Comparison of ENCODE assay signal across 10 mouse cellular contexts in the genomic region with DNA sequence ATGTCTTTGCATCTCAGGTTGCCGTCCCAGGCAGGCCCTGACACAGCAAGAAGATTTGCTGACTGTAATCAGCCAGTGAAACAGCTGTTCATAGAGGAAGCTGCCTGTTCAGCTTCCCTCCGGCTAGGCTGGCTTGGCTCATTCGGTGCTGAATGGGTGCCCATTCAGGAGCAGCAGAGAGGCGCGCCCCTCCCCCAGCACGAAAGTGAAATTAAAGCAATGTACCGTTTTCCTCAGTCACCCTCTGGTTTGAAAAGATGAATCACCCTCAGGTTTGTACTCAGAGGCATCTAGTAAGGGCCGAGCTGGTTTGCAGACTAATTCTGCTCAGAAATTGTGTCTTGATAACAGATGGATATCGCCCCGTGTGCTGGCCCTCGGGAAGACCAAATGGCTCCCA.
DNase-seq lines count a peak whose midpoint lies in the region; ATAC-seq lines count a peak whose summit lies in the region.
"Had no signal": no experiment of that assay in that cellular context is flagged by ENCODE, and none has a peak within 500 bp of the region (broad histone marks: within the 10 kb centered on the region; RNA-seq: fewer than 3 reads in every experiment).

No protein-coding gene starts in this region.

- no peak overlapping the region for H3K9ac ChIP-seq in forebrain, embryonic 14.5 days (ENCODE audit: low read length)
- no peak overlapping the region for H3K9ac ChIP-seq in forebrain, embryonic 11.5 days (ENCODE audit: low read length)
- no peak overlapping the region for H3K9ac ChIP-seq in intestine, embryonic 15.5 days
- H3K9ac ChIP-seq: midbrain, embryonic 12.5 days had no signal

- H3K36me3 ChIP-seq in forebrain, embryonic 14.5 days (ENCODE audit: control insufficient read depth, insufficient read depth, low read length): no peaks in the 10 kb centered on the region
- H3K36me3 ChIP-seq in forebrain, embryonic 11.5 days (ENCODE audit: control insufficient read depth, insufficient read depth, low read length): no peaks in the 10 kb centered on the region
- no peaks in the 10 kb centered on the region for H3K36me3 ChIP-seq in intestine, embryonic 15.5 days
- H3K36me3 ChIP-seq: midbrain, embryonic 12.5 days had no signal

- no peaks in the 10 kb centered on the region for H3K4me1 ChIP-seq in forebrain, embryonic 14.5 days (ENCODE audit: control insufficient read depth, insufficient read depth, low read length)
- H3K4me1 ChIP-seq in forebrain, embryonic 11.5 days (replicated peaks; ENCODE audit: control insufficient read depth, insufficient read depth, low read length): no peaks in the 10 kb centered on the region
- H3K4me1 ChIP-seq in intestine, embryonic 15.5 days (replicated peaks): no peaks in the 10 kb centered on the region
- H3K4me1 ChIP-seq: midbrain, embryonic 12.5 days had no signal

- peaks cover 7% of the 10 kb centered on the region; the same call in 1 of the 2 replicates for H3K9me3 ChIP-seq in forebrain, embryonic 14.5 days (replicated peaks; ENCODE audit: control insufficient read depth, low read length)
- no peaks in the 10 kb centered on the region for H3K9me3 ChIP-seq in forebrain, embryonic 11.5 days (ENCODE audit: control insufficient read depth, low read length)
- 0 out of 2 replicates have a peak, but pooled peaks cover 2% of the 10 kb centered on the region for H3K9me3 ChIP-seq in intestine, embryonic 15.5 days

- H3K4me3 ChIP-seq in forebrain, embryonic 14.5 days (ENCODE audit: low read depth, low read length): no peak overlapping the region
- H3K4me3 ChIP-seq in forebrain, embryonic 11.5 days (ENCODE audit: low read depth, low read length): no peak overlapping the region
- no peak overlapping the region for H3K4me3 ChIP-seq in intestine, embryonic 15.5 days (replicated peaks)
- H3K4me3 ChIP-seq: erythroblast, embryonic 14.5 days; midbrain, embryonic 12.5 days had no signal

- no peak overlapping the region for H3K4me2 ChIP-seq in forebrain, embryonic 14.5 days (ENCODE audit: low read length)
- H3K4me2 ChIP-seq in forebrain, embryonic 11.5 days (ENCODE audit: low read depth, low read length, severe bottlenecking): no peak overlapping the region
- H3K4me2 ChIP-seq in intestine, embryonic 15.5 days (replicated peaks): no peak overlapping the region
- H3K4me2 ChIP-seq: midbrain, embryonic 12.5 days had no signal

- no peak overlapping the region for H3K27ac ChIP-seq in forebrain, embryonic 14.5 days (ENCODE audit: low read depth, low read length)
- H3K27ac ChIP-seq in forebrain, embryonic 11.5 days (ENCODE audit: low read depth, low read length): no peak overlapping the region
- no peak overlapping the region for H3K27ac ChIP-seq in intestine, embryonic 15.5 days
- H3K27ac ChIP-seq: midbrain, embryonic 12.5 days had no signal

- peak; percentile 29 for DNase-seq in forebrain, embryonic 14.5 days (ENCODE audit: low spot score)
- DNase-seq in forebrain, embryonic 11.5 days (ENCODE audit: low spot score): no peak
- DNase-seq in CD4-positive, CD25-positive, alpha-beta regulatory T cell, adult 2 months (ENCODE audit: low read depth, low spot score): peak; percentile 33
- peak; percentile 75 to 78 for DNase-seq in cerebellum, postnatal 14 days
- DNase-seq in heart, adult 9 months (ENCODE audit: low spot score in 2 of 2): peak; percentile 25 to 44
- DNase-seq in layer of hippocampus, adult 9-10 months (ENCODE audit: low spot score): peak; percentile 11
- peak; percentile 14 for DNase-seq in retina, embryonic 14.5 days (ENCODE audit: low spot score)

- 63% methylated on average over 11 of the region's 11 CpGs for WGBS in forebrain, embryonic 14.5 days
- 65% methylated on average over 11 of the region's 11 CpGs for WGBS in forebrain, embryonic 11.5 days
- WGBS in intestine, embryonic 15.5 days: 54% methylated on average over 11 of the region's 11 CpGs

- H3K27me3 ChIP-seq in forebrain, embryonic 14.5 days (replicated peaks; ENCODE audit: control insufficient read depth, insufficient read depth, low read length): no peaks in the 10 kb centered on the region
- no peaks in the 10 kb centered on the region for H3K27me3 ChIP-seq in forebrain, embryonic 11.5 days (ENCODE audit: control insufficient read depth, insufficient read depth, low read length)
- H3K27me3 ChIP-seq in intestine, embryonic 15.5 days (replicated peaks): no peaks in the 10 kb centered on the region
- H3K27me3 ChIP-seq: midbrain, embryonic 12.5 days had no signal

- peak; percentile 37; the same call in 1 of the 2 replicates for ATAC-seq in forebrain, embryonic 14.5 days
- no peak for ATAC-seq in forebrain, embryonic 11.5 days (replicated peaks; ENCODE audit: low FRiP score)
- ATAC-seq in intestine, embryonic 15.5 days: no peak
